Mouse (Mus musculus) lung, postnatal 0 days (tissue): ENCODE results near the gene Med16. TPM values are rescaled to one million over a fixed set of nuclear protein-coding genes. Genes with fewer than 3 reads are reported as not detected.
A peak's percentile ranks its signal among the peaks of the same experiment; 100 is the strongest.

Experiments used
- ATAC-seq: fragments of 200-750 bp; cut with Nextera tagmentation; 2 replicates; pipeline ENCODE4 v1.8.0; 2017; ENCODE audit warnings: moderate library complexity
- DNase-seq: peaks from one replicate; pipeline ENCODE4 v3.0.0-alpha.2; 2016; ENCODE audit warnings: low spot score
- H3K27ac ChIP-seq: fragments of 300-500 bp; sonication (generic); 2 replicates; pipeline ENCODE4 v1.5.1; 2014; ENCODE audit warnings: antibody characterized with exemption, mild to moderate bottlenecking, low read length, mixed read lengths
- H3K27me3 ChIP-seq: fragments of 300-500 bp; sonication (generic); replicated peaks from 2 replicates; pipeline ENCODE4 v1.6.1; 2014; ENCODE audit warnings: low read length, mixed read lengths; ENCODE audit not compliant: insufficient read depth
- H3K36me3 ChIP-seq: fragments of 300-500 bp; sonication (generic); 2 replicates; pipeline ENCODE4 v1.6.1; 2014; ENCODE audit warnings: low read length, mixed read lengths; ENCODE audit not compliant: insufficient read depth
- H3K4me1 ChIP-seq: fragments of 300-500 bp; sonication (generic); 2 replicates; pipeline ENCODE4 v1.6.1; 2014; ENCODE audit warnings: antibody characterized with exemption, low read depth, low read length, mixed read lengths; ENCODE audit not compliant: insufficient read depth
- H3K4me2 ChIP-seq: fragments of 300-500 bp; sonication (generic); replicated peaks from 2 replicates; pipeline ENCODE4 v1.6.1; 2014; ENCODE audit warnings: low read depth, mild to moderate bottlenecking, low read length, moderate library complexity, mixed read lengths
- H3K4me3 ChIP-seq: fragments of 300-500 bp; sonication (generic); 2 replicates; pipeline ENCODE4 v1.5.1; 2014; ENCODE audit warnings: low read depth, low read length
- H3K9ac ChIP-seq: fragments of 300-500 bp; sonication (generic); replicated peaks from 2 replicates; pipeline ENCODE4 v1.6.1; 2014; ENCODE audit warnings: low read depth, mild to moderate bottlenecking
- H3K9me3 ChIP-seq: fragments of 300-500 bp; sonication (generic); 2 replicates; pipeline ENCODE4 v1.6.1; 2016; ENCODE audit warnings: low read length, mixed read lengths
- CTCF ChIP-seq: IDR thresholded peaks from 2 replicates; pipeline ENCODE4 v1.5.1; 2016; ENCODE audit warnings: antibody characterized with exemption, mild to moderate bottlenecking
- EP300 ChIP-seq: IDR thresholded peaks from 2 replicates; pipeline ENCODE4 v1.6.1; 2016; ENCODE audit warnings: antibody characterized with exemption, mild to moderate bottlenecking, control low read depth
- WGBS: fragments of 180-500 bp; shearing (Covaris S2); extraction: QIAGEN DNeasy Blood & Tissue Kit; methylation state at CpG from one replicate; pipeline ENCODE4 v1.1.7; 2014; 5-methylcytosine and 5-hydroxymethylcytosine counted together
- polyA plus RNA-seq: library from polyadenylated mRNA; unstranded; fragments of >200 nt; fragmentation: Nextera tagmentation; extraction: Ambion mirVana; gene quantifications from 2 replicates; pipeline ENCODE4 v1.2.1, GENCODE M21; 2015

The Med16 gene
- polyA plus RNA-seq, 1 experiment from 2014 or later: 32.8 TPM

DNA sequence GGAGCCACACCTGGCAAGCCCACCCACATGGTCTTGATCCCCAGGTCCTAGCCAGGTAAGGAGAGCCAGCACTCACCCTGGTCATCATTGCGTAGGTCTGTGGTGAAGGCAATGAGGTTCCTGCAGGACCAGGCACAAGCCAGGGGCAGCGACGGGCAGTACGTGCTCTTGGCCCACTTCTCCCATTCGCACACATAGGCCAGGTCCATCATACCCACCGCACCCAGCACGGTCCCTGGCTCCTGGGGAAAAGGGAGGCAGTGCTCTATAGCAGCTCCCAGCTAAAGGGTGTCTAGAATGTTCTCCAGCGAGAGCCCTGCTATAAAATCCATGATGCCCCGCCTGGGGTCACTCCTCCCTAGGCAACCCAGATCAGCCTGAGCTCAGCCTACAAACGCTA is 1.3 kb downstream of the Med16 start:
- Histone ChIP-seq H3K27me3 (no peaks in the 10 kb centered on the region), H3K9me3 (no peaks in the 10 kb centered on the region), H3K36me3 (peaks cover 22% of the 10 kb centered on the region), H3K4me1 (0 out of 2 replicates have a peak, but pooled peaks cover 3% of the 10 kb centered on the region), H3K27ac (no peak overlapping the region), H3K4me3 (no peak overlapping the region), H3K4me2 (no peak overlapping the region), H3K9ac (no peak overlapping the region)
- no peak for TF ChIP-seq CTCF
- no peak for TF ChIP-seq EP300
- 91% methylated on average over 10 of the region's 10 CpGs for WGBS
- DNase-seq (no peak), ATAC-seq (no peak)

DNA sequence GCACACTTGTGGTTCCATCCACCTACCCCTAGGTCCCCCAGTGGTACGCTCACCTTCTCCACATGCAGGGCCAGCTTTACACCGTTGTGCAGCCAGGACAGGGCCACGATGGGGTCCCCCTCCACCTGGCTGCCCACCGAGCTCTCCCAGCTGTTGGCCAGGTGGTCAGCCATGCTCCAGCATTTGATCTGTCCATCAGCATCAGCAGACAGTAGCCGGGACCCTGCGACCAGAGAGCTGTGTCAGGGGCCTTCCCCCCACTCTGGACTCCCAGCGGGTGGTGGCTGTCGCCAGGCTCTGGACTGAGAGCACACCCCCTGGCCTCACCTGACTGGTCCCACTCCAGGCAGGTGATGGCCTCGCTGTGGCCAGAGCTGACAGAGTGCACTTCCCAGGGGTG is 2.0 kb downstream of the Med16 start:
- DNase-seq: no peak
- Histone ChIP-seq H3K9ac (no peak overlapping the region), H3K27ac (no peak overlapping the region), H3K36me3 (peaks cover 21% of the 10 kb centered on the region), H3K4me1 (0 out of 2 replicates have a peak, but pooled peaks cover 3% of the 10 kb centered on the region), H3K4me3 (no peak overlapping the region), H3K4me2 (no peak overlapping the region), H3K27me3 (no peaks in the 10 kb centered on the region), H3K9me3 (no peaks in the 10 kb centered on the region)
- TF ChIP-seq CTCF (no peak), EP300 (no peak)
- 93% methylated on average over 9 of the region's 9 CpGs for WGBS
- ATAC-seq: no peak

GRCm38 (mm10) chr10:79900951-79901410 is 7.7 kb downstream of the Med16 start:
- Histone ChIP-seq H3K4me3 (no peak overlapping the region), H3K9ac (no peak overlapping the region), H3K9me3 (no peaks in the 10 kb centered on the region), H3K4me1 (no peaks in the 10 kb centered on the region), H3K27me3 (no peaks in the 10 kb centered on the region), H3K27ac (no peak overlapping the region), H3K4me2 (no peak overlapping the region), H3K36me3 (peaks cover 31% of the 10 kb centered on the region)
- no peak for DNase-seq
- ATAC-seq: no peak
- no peak for TF ChIP-seq EP300
- TF ChIP-seq CTCF: peak; percentile 48
- WGBS: 73% methylated on average over 2 of the region's 2 CpGs

GRCm38 (mm10) chr10:79897316-79898245 is 11.1 kb downstream of the Med16 start:
- H3K36me3 ChIP-seq: peaks cover 23% of the 10 kb centered on the region; the same call in 1 of the 2 replicates
- H3K27me3 ChIP-seq: no peaks in the 10 kb centered on the region
- peak overlapping the region; percentile 20; the same call in 1 of the 2 replicates for H3K27ac ChIP-seq
- no peaks in the 10 kb centered on the region for H3K9me3 ChIP-seq
- 58% methylated on average over 19 of the region's 20 CpGs for WGBS
- no peak overlapping the region for H3K4me2 ChIP-seq
- H3K9ac ChIP-seq: no peak overlapping the region
- DNase-seq (no peak), ATAC-seq (peak; percentile 13; the same call in 1 of the 2 replicates)
- H3K4me3 ChIP-seq: no peak overlapping the region
- TF ChIP-seq EP300 (no peak), CTCF (no peak)
- no peaks in the 10 kb centered on the region; the same call in 1 of the 2 replicates for H3K4me1 ChIP-seq

GRCm38 (mm10) chr10:79896814-79897213 is 11.9 kb downstream of the Med16 start:
- Histone ChIP-seq H3K27ac (peak overlapping the region; percentile 20), H3K27me3 (no peaks in the 10 kb centered on the region), H3K9ac (no peak overlapping the region), H3K4me3 (no peak overlapping the region), H3K4me2 (no peak overlapping the region), H3K36me3 (0 out of 2 replicates have a peak, but pooled peaks cover 18% of the 10 kb centered on the region), H3K9me3 (no peaks in the 10 kb centered on the region), H3K4me1 (no peaks in the 10 kb centered on the region; the same call in 1 of the 2 replicates)
- ATAC-seq (peak; percentile 76), DNase-seq (peak; percentile 54)
- TF ChIP-seq EP300: no peak
- TF ChIP-seq CTCF: no peak
- 73% methylated on average over 13 of the region's 13 CpGs for WGBS

- Histone ChIP-seq H3K9me3 (no peaks in the 10 kb centered on the region), H3K4me2 (no peak overlapping the region), H3K4me3 (no peak overlapping the region), H3K9ac (no peak overlapping the region), H3K36me3 (0 out of 2 replicates have a peak, but pooled peaks cover 18% of the 10 kb centered on the region), H3K4me1 (no peaks in the 10 kb centered on the region; the same call in 1 of the 2 replicates), H3K27ac (no peak overlapping the region; the same call in 1 of the 2 replicates), H3K27me3 (no peaks in the 10 kb centered on the region)
- WGBS: 68% methylated on average over 16 of the region's 16 CpGs
- DNase-seq (no peak), ATAC-seq (no peak; the same call in 1 of the 2 replicates)
- TF ChIP-seq EP300 (no peak), CTCF (no peak)
Observed at GRCm38 (mm10) chr10:79896306-79896705, 12.4 kb downstream of the Med16 start.
